Mouse (Mus musculus) E14TG2a.4 (cell line): ENCODE results near the gene Dolpp1.

Source experiments
- H3K27me3 ChIP-seq: 2 replicates; pipeline ENCODE4 v1.6.1; 2014; ENCODE audit warnings: low read length, control low read depth; ENCODE audit not compliant: insufficient read depth
- H3K36me3 ChIP-seq: 2 replicates; pipeline ENCODE4 v1.6.1; 2014; ENCODE audit warnings: low read length, control low read depth; ENCODE audit not compliant: insufficient read depth
- H3K4me1 ChIP-seq: replicated peaks from 2 replicates; pipeline ENCODE4 v1.6.1; 2014; ENCODE audit warnings: low read depth, low read length, control low read depth
- H3K4me3 ChIP-seq: replicated peaks from 2 replicates; pipeline ENCODE4 v1.5.1; 2014; ENCODE audit warnings: mild to moderate bottlenecking, low read length
- H3K9me3 ChIP-seq: 2 replicates; pipeline ENCODE4 v1.6.1; 2014; ENCODE audit warnings: low read length, control low read depth
- CTCF ChIP-seq: conservative IDR thresholded peaks from 2 replicates; pipeline ENCODE4 v1.5.1; 2014; ENCODE audit warnings: low read length
- NANOG ChIP-seq: IDR thresholded peaks from 2 replicates; pipeline ENCODE4 v1.6.1; 2014; ENCODE audit warnings: borderline replicate concordance, low read length, mixed read lengths
- POU5F1 ChIP-seq: IDR thresholded peaks from 2 replicates; pipeline ENCODE4 v1.6.1; 2014; ENCODE audit warnings: low read length, borderline replicate concordance

The Dolpp1 gene

GRCm38 (mm10) chr2:30399191-30400171 is 7.4 kb downstream of the Dolpp1 start:
- TF ChIP-seq CTCF, result no peak
- no peak for TF ChIP-seq POU5F1
- TF ChIP-seq NANOG, result no peak
- Histone ChIP-seq H3K36me3 (peaks cover 87% of the 10 kb centered on the region), H3K4me1 (peaks cover 81% of the 10 kb centered on the region), H3K9me3 (no peaks in the 10 kb centered on the region), H3K4me3 (peak overlapping the region; percentile 70), H3K27me3 (no peaks in the 10 kb centered on the region)

GRCm38 (mm10) chr2:30401581-30401980 is 9.5 kb downstream of the Dolpp1 start:
- Histone ChIP-seq H3K27me3 (no peaks in the 10 kb centered on the region), H3K36me3 (peaks cover 81% of the 10 kb centered on the region), H3K4me1 (peaks cover 81% of the 10 kb centered on the region), H3K9me3 (no peaks in the 10 kb centered on the region), H3K4me3 (no peak overlapping the region)
- TF ChIP-seq POU5F1 (no peak), CTCF (no peak), NANOG (no peak)

GRCm38 (mm10) chr2:30402351-30402826 is 10.3 kb downstream of the Dolpp1 start:
- Histone ChIP-seq H3K4me3 (no peak overlapping the region), H3K36me3 (peaks cover 80% of the 10 kb centered on the region), H3K27me3 (no peaks in the 10 kb centered on the region), H3K4me1 (peaks cover 80% of the 10 kb centered on the region), H3K9me3 (no peaks in the 10 kb centered on the region)
- TF ChIP-seq NANOG, result no peak
- TF ChIP-seq CTCF, result no peak

GRCm38 (mm10) chr2:30402843-30403242 is 10.8 kb downstream of the Dolpp1 start:
- peaks cover 80% of the 10 kb centered on the region for H3K36me3 ChIP-seq
- no peak for TF ChIP-seq NANOG
- TF ChIP-seq POU5F1, result no peak
- no peak for TF ChIP-seq CTCF
- no peak overlapping the region for H3K4me3 ChIP-seq
- H3K4me1 ChIP-seq, result peaks cover 75% of the 10 kb centered on the region
- no peaks in the 10 kb centered on the region for H3K27me3 ChIP-seq
- H3K9me3 ChIP-seq, result no peaks in the 10 kb centered on the region

- no peaks in the 10 kb centered on the region for H3K9me3 ChIP-seq
- H3K4me3 ChIP-seq, result no peak overlapping the region
- TF ChIP-seq CTCF (no peak), NANOG (no peak), POU5F1 (no peak)
- peaks cover 65% of the 10 kb centered on the region for H3K4me1 ChIP-seq
- peaks cover 80% of the 10 kb centered on the region for H3K36me3 ChIP-seq
- H3K27me3 ChIP-seq, result no peaks in the 10 kb centered on the region
Measured at GRCm38 (mm10) chr2:30403870-30404269, 11.8 kb downstream of the Dolpp1 start.

GRCm38 (mm10) chr2:30407221-30407620 is 15.2 kb downstream of the Dolpp1 start:
- Histone ChIP-seq H3K9me3 (no peaks in the 10 kb centered on the region), H3K36me3 (peaks cover 75% of the 10 kb centered on the region), H3K4me3 (no peak overlapping the region), H3K27me3 (no peaks in the 10 kb centered on the region), H3K4me1 (peaks cover 40% of the 10 kb centered on the region)
- TF ChIP-seq NANOG, result no peak
- no peak for TF ChIP-seq CTCF
- no peak for TF ChIP-seq POU5F1

GRCm38 (mm10) chr2:30407778-30408177 is 15.7 kb downstream of the Dolpp1 start:
- Histone ChIP-seq H3K4me3 (no peak overlapping the region), H3K27me3 (0 out of 2 replicates have a peak, but pooled peaks cover under 1% of the 10 kb centered on the region), H3K36me3 (peaks cover 75% of the 10 kb centered on the region), H3K4me1 (peaks cover 38% of the 10 kb centered on the region), H3K9me3 (no peaks in the 10 kb centered on the region)
- TF ChIP-seq NANOG (no peak), CTCF (no peak), POU5F1 (no peak)

GRCm38 (mm10) chr2:30408452-30409100 is 16.5 kb downstream of the Dolpp1 start:
- Histone ChIP-seq H3K4me1 (peaks cover 40% of the 10 kb centered on the region), H3K27me3 (peaks cover 7% of the 10 kb centered on the region), H3K36me3 (peaks cover 72% of the 10 kb centered on the region), H3K9me3 (no peaks in the 10 kb centered on the region), H3K4me3 (no peak overlapping the region)
- TF ChIP-seq POU5F1 (no peak), CTCF (no peak), NANOG (no peak)
